Mouse (Mus musculus) layer of hippocampus, postnatal 10 days (tissue): ENCODE results near the gene Pfn4. TPM values are rescaled to one million over a fixed set of nuclear protein-coding genes. Genes with fewer than 3 reads are reported as not detected.
"Not testable (repeated sequence)": the region's sequence is repeated elsewhere in the genome, so short reads cannot be mapped to it uniquely, and the experiment has no call there.

Experiments
- DNase-seq, 2 experiments: peaks; one replicate each; pipeline ENCODE4 v3.0.0; 2021; ENCODE audit warnings: low spot score in 2 of 2
- long read RNA-seq: library from polyadenylated mRNA; stranded (forward); transcript quantifications from one replicate; pipeline ENCODE4 v2.0.0, GENCODE M21; 2023
- total RNA-seq, 2 experiments: library from RNA; stranded (reverse); gene quantifications; 2 replicates each; pipeline ENCODE4 v1.2.3; 2021

The Pfn4 gene
- total RNA-seq = 10 to 100 TPM; 12.8 to 13.7 TPM
- long read RNA-seq, partial matches to known transcripts = 0 of 5 reads
- long read RNA-seq, other reads (novel, unspliced or antisense) = 1 of 5 reads

GRCm38 (mm10) chr12:4768492-4769332, at the start of gene Pfn4, which contains the start of gene Fam228b:
Gene Pfn4, plus strand, starts transcription at chr12:4769022.
Gene Fam228b, minus strand, starts transcription at chr12:4769267.
- DNase-seq = peak; percentile 99

DNA sequence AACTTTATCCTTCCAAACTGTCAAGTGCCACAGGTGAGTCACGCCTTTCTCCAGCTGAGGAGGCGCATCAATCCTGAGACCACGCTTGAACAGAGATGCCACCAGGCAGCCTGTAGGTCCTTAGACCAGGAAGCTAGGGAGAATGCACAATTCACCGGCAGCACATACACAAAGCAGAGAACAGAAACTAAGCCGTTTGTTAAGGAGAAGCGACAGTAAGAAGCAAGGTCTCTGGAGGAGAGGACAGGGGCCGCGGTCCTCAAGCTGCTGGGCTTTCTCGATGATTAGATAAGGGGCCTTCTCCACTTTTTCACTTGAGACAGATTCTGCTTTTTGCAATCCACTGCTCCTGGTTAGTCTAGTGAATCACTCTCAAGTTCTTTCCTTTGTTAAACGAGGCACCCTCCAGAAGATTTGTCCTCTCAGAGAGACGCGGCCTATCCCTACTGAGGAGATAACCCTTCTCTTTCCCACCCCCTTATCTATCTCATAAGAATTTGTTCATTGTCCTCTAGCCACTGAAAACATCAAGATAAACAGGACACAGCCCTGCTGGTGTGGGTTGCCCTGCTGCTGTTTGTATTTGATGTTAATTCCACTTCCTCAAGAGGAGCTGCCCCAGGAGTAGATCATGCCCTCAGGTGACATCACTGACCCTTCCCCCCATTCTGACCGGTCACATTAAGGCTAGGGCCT, 49.6 kb upstream of the Pfn4 start:
- DNase-seq = no peak

GRCm38 (mm10) chr12:4719762-4720754, 48.8 kb upstream of the Pfn4 start:
- no peak for DNase-seq

DNA sequence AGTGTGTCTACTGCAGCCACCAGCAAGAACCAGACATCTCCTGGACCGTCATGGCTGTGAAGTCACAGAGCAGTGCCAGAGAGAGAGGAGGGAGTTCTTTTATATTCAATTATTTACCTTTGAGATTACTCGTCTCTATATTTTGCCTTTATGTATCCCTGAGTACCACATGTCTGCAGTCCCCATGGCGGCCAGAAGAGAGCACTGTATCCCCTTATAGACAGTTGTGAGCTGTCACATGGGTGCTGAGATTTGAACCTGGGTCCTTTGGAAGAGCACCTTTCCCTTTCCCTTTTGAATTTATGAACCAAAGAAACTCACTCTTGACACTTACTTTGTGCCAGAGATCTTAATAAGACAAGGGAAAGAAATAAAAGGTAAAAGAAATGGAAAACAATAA, 39.7 kb upstream of the Pfn4 start:
- DNase-seq = no peak

DNA sequence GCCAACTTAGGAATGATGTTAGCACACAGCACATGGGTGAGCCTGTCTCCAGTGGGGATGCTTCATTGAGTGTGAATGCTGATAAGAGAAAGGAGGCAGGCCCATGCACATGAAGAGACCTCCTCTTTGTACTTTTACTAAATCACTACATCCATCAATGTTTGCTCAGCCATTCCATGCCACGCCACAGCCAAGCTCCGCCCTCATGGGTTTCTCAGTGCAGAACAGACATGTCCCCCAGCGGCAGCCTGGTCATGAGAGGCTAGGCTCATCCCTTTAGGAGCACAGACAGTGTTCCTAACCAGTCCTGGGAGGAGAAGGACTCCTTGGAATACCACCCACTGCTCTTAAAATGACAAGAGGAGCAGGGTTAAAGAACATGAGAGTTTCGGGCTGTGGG, 37.2 kb upstream of the Pfn4 start:
- no peak for DNase-seq

- DNase-seq = no peak
Observed at GRCm38 (mm10) chr12:4732332-4732731, 36.5 kb upstream of the Pfn4 start.

DNA sequence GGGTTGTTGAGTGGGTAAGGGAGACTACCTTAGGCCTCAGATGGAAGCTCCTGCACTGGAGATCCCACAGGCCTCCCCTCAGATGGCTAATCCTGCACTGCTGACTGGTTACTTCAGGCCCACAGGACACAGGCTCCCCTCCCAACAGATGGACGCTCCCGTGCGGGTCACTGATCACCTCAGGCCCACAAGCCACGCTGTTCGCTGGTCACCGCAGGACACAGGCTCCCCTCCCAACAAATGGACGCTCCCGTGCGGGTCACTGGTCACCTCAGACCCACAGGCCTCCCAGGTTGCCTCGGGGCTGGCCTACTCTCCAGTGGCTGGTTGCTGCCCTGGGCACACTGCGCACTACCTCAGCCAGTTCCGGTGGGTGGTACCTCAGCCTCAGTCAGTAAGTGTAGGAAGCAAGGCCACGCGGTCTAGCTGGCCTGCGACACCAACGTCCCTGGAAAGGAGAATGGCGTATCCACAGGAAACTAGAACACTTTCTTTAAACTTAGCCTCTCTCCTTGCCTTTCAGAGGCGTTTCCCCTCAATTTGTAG, 30.7 kb upstream of the Pfn4 start, which contains the start of gene Fam228a:
TSS of gene Fam228a (minus strand) at position 400 of the 546 bp plus-strand sequence.
- DNase-seq = no peak

- no peak for DNase-seq
Observed at GRCm38 (mm10) chr12:4740823-4741222, 28.0 kb upstream of the Pfn4 start.

- no peak for DNase-seq
Observed at GRCm38 (mm10) chr12:4742183-4742582, 26.6 kb upstream of the Pfn4 start.

DNA sequence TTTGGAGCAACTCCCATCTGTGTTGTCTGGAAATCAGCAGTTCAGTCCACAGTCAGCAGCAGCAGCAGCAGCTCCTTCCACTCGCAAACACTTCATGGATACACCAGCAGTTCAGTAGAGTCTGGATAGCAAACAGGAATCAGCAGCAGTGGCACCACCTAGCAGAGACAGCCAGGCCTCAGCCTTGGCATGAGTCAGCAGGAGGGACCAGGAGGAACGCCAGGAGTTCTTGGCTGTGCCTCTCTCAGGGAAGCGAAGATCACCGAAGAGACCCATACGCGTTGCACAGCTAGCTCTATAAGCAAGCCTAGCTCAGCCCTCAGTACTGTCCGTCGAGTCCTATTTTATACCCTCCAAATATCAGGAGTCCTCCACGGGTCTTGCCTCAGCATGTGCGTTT, 24.3 kb upstream of the Pfn4 start:
- DNase-seq = peak; percentile 14 to 30

DNA sequence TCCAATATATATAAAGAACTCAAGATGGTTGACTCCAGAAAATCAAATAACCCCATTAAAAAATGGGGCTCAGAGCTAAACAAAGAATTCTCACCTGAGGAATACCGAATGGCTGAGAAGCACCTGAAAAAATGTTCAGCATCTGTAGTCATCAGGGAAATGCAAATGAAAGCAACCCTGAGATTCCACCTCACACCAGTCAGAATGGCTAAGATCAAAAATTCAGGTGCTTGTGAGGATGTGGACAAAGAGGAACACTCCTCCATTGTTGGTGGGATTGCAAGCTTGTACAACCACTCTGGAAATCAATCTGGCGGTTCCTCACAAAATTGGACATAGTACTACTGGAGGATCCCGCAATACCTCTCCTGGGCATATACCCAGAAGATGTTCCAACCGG, 14.4 kb upstream of the Pfn4 start:
- DNase-seq = not testable (repeated sequence)

DNA sequence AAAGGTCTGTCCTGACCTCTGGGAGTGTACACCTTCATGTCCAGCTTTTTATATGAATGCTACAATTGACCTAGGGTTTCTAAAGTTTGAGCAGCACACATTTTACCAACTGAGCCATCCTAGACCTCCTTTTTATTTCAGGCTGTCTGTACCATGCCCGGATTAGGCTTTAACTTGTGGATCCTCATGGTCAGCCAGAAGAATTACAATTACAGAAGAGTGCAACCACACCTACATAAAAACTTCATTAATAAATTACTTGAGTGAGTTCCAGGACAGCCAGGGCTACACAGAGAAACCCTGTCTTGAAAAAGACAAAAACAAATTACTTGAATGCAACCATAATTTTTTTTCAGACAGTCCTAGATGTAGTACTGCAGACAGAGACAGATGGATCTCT, 11.8 kb upstream of the Pfn4 start:
- DNase-seq = no peak

DNA sequence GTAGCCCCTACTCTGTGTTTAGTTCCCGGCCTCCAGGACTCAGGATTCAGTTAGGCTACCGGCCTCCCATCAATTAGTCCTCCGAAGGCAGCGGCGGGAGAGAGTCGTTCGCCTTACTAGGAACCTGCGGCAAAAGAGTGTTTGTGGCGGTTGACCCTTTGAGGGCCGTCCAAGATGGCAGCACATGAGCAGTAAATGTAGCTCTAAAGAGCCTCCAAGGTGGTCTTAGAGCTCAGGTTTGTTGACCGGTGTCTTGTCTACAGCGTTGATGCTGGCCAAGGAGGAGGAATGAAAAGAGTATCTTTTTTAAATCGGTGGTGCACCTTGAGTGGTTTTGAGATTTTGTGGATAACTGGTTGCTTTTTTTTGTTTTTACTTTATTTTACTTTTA, 506 bp downstream of the Pfn4 start:
- DNase-seq = no peak

DNA sequence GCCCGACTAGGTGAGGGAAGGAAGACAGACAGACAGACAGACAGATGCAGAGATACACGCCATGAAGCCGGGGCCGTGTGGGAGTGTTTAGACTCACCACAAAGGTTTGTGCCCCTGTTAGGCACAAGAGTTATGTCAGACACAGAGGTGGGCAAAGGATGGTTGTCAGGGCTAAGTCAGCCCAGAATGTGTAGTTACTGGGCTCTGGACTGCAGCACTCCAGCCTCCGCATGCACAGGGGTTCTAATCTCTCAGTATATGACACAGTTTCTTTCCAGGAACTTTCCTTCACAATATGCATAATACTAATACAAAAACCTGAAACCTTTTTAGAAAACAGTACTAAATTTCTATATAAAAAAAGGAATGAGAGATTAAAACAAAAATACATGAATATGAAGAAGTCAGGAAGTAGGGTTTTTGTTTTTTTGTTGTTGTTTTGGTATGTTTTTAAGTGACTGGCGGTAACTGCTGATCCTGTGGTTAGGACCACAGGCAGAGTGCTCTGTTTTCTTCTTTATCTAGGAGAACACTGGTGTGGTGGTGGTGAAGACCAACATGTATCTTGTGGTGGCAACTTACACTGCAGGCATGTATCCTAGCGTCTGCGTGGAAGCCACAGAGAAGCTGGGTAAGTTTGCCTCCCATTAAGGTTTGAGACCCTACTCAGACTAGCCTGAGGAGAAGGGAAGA, 6.2 kb downstream of the Pfn4 start:
- no peak for DNase-seq

- no peak for DNase-seq
Observed at GRCm38 (mm10) chr12:4775588-4775949, 6.7 kb downstream of the Pfn4 start.

DNA sequence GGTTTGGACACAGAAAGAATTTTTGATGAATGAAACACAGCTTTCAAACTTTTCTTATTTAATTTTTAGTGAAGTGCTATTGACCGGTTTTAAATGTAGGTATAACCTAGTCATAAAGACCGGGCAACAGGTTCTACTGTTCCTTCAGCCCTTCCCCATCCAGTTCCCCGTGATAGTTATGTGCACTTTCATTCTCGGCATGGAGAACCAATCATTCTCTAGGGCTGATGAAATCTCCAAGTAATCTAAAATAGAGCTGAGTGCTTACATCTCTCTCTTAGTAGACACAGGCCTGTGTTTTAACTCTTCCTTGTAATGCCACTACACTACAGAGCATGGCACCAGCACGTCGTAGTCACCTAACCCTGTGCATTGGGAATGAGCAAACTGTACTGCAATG, 8.9 kb downstream of the Pfn4 start:
- DNase-seq = no peak

GRCm38 (mm10) chr12:4780245-4780644, 11.4 kb downstream of the Pfn4 start:
- no peak for DNase-seq

GRCm38 (mm10) chr12:4781270-4781669, 12.4 kb downstream of the Pfn4 start:
- no peak for DNase-seq

DNA sequence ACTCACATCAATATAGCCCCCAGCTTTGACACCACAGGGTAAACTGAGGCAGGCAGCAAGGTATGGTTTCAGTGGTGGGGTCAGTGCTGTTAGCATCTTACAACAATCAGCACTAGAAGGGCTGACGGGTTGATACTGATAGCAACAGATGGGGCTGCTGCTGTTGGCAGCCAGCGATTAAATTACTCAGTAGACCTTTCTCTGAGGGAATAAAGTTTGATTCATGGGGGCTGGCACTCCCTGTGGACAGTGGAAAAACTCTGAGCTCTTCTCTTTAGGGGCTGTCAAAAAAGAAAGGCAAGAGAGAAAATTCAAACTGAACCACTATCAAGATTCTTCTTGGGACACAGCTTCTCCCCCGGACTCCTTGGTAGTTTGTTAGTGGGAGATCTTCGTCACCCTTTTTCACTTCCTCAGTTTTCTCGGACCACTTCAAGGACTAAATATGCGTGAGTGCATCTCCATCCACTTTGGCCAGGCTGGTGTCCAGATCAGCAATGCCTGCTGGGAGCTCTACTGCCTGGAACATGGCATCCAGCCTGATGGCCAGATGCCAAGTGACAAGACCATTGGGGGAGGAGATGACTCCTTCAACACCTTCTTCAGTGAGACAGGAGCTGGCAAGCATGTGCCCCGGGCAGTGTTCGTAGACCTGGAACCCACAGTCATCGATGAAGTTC, 13.0 kb downstream of the Pfn4 start:
- not testable (repeated sequence) for DNase-seq

DNA sequence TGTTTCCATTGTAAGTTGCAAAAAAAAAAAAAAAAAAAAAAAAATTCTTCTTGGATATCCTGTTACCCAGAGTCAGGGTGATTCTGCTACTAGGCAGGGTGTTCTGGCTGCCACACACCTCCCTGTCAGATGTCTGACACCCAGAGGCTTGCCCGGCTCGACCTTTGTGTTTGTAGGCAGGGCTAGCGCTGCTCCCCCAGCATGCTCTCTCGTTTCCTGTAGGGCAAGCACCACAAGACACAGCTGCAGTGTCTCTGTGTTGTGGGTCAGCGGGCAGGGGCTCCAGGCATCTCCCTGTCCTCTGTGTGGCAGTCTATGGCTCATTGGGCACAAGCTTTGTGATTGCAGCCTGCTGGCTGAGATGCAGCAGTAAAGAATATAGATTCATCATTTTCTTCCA, 14.8 kb downstream of the Pfn4 start:
- DNase-seq = no peak
